Mouse (Mus musculus): ENCODE measurements around the gene Chd1.

DNA sequence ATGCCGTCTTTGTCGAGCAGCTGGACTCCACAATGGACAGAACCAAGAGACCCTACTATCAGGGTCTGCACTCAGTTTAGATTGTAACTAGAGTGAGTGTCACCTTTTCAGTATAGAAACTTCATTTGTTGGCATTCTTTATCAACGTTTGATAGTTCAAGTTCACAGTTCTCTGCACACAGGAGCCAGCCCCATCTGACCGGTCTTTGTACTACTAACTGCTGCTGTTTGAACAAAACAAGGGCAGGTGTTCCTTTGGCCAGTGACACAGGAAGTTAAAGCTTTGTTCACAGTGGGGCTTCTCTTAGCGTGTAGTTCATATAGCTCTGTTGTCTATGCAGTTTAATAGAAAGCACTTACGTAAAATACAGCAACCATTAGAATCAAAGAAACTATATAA is 43.3 kb downstream of the Chd1 start:
- TF ChIP-seq EP300 (IDR thresholded peaks at IDR 0.05; ENCODE audit: insufficient read depth, low read depth, low read length) = no peak
- no peak for TF ChIP-seq CTCF (IDR thresholded peaks at IDR 0.05; ENCODE audit: low read depth, low read length)
